Mouse (Mus musculus): Measurements from ENCODE around the gene Pcsk4. TPM values are rescaled to one million over a fixed set of nuclear protein-coding genes. Genes with fewer than 3 reads are reported as not detected.
"Not testable (repeated sequence)": the region's sequence is repeated elsewhere in the genome, so short reads cannot be mapped to it uniquely, and the experiment has no call there.

Gene Pcsk4
- polyA plus RNA-seq, 1 experiment from 2014 or later = 8.5 TPM

GRCm38 (mm10) chr10:80351896-80352295 is 22.6 kb upstream of the Pcsk4 start:
- Histone ChIP-seq H3K9me3 (ENCODE audit: control insufficient read depth, low read length) (no peaks in the 10 kb centered on the region), H3K36me3 (ENCODE audit: control insufficient read depth, insufficient read depth, low read length) (no peaks in the 10 kb centered on the region), H3K9ac (ENCODE audit: low read depth, low read length) (no peak overlapping the region), H3K4me2 (ENCODE audit: low read length) (no peak overlapping the region), H3K27me3 (replicated peaks; ENCODE audit: control insufficient read depth, insufficient read depth, low read length) (peaks cover 64% of the 10 kb centered on the region), H3K4me1 (ENCODE audit: control insufficient read depth, insufficient read depth, low read depth, low read length) (peaks cover 13% of the 10 kb centered on the region), H3K4me3 (ENCODE audit: low read length) (no peak overlapping the region), H3K27ac (ENCODE audit: low read depth, low read length) (no peak overlapping the region)
- 15% methylated on average over 11 of the region's 11 CpGs for WGBS
- no peak for ATAC-seq

DNA sequence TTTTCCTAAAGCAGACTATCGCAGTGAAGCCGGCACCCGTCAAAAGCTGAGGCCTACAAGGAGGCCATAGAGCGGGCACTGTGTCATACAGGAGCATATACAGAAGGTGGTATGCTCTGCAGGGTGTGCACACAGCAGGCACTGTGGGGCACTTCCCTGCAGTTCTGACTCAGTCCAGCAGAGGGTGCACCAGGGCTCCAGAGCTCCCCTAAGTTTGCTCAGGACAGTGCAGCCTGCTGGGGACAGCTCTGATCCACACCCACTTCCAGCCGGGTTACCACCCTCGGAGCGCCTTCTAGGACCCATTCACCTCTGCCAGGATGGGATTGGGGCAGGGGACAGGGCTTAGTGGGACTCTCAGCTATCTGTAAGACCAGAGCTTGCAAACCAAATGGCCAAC is 21.0 kb upstream of the Pcsk4 start:
- Histone ChIP-seq H3K4me1 (ENCODE audit: control insufficient read depth, insufficient read depth, low read depth, low read length) (no peaks in the 10 kb centered on the region; the same call in 1 of the 2 replicates), H3K9ac (ENCODE audit: low read depth, low read length) (no peak overlapping the region), H3K9me3 (ENCODE audit: control insufficient read depth, low read length) (no peaks in the 10 kb centered on the region), H3K27ac (ENCODE audit: low read depth, low read length) (no peak overlapping the region), H3K27me3 (replicated peaks; ENCODE audit: control insufficient read depth, insufficient read depth, low read length) (peaks cover 60% of the 10 kb centered on the region), H3K4me2 (ENCODE audit: low read length) (no peak overlapping the region), H3K36me3 (ENCODE audit: control insufficient read depth, insufficient read depth, low read length) (no peaks in the 10 kb centered on the region), H3K4me3 (ENCODE audit: low read length) (no peak overlapping the region)
- WGBS = 2% methylated on average over 7 of the region's 7 CpGs
- ATAC-seq = 0 out of 2 replicates have a peak, but pooled peaks have one; percentile 65

GRCm38 (mm10) chr10:80348981-80349380 is 19.7 kb upstream of the Pcsk4 start:
- Histone ChIP-seq H3K4me2 (ENCODE audit: low read length) (no peak overlapping the region), H3K27me3 (replicated peaks; ENCODE audit: control insufficient read depth, insufficient read depth, low read length) (peaks cover 65% of the 10 kb centered on the region), H3K9ac (ENCODE audit: low read depth, low read length) (no peak overlapping the region), H3K9me3 (ENCODE audit: control insufficient read depth, low read length) (no peaks in the 10 kb centered on the region), H3K4me1 (ENCODE audit: control insufficient read depth, insufficient read depth, low read depth, low read length) (no peaks in the 10 kb centered on the region; the same call in 1 of the 2 replicates), H3K27ac (ENCODE audit: low read depth, low read length) (no peak overlapping the region), H3K4me3 (ENCODE audit: low read length) (no peak overlapping the region), H3K36me3 (ENCODE audit: control insufficient read depth, insufficient read depth, low read length) (no peaks in the 10 kb centered on the region)
- 14% methylated on average over 26 of the region's 26 CpGs for WGBS
- no peak for ATAC-seq

DNA sequence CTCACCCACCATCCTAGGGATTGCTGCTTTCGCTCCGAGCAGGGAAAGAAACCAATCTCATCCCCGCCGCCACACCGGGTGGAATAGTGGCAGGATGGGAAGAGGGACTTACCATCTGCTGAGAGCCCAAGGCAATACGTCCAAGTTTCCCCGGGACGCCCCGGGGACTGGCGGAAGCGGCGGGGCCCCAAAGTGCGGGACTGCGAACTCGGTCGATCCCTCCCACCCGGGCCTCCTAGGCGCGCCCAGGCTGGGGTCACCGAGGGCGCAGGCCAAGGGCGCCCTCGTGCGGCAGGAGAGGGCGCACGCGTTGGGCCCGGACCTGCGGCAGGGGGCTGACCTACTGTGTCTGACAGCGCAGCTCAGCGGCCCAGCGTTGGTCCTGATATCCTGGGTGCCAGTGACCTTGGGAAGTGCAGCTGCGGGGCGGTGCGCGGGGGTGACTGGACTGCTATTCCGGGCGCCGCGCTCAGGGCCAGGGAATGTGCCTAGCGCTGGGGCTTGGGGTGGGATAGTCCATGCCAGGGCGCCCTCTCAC is 19.0 kb upstream of the Pcsk4 start, which contains the start of gene Adamtsl5:
TSS of gene Adamtsl5 (minus strand) at position 169 of the 538 bp plus-strand sequence.
- H3K9ac ChIP-seq (ENCODE audit: low read depth, low read length) = no peak within 1 kb of the TSS
- peaks cover 4% of the 10 kb centered on the region for H3K4me1 ChIP-seq (ENCODE audit: control insufficient read depth, insufficient read depth, low read depth, low read length)
- ATAC-seq = no peak
- no peaks in the 10 kb centered on the region for H3K36me3 ChIP-seq (ENCODE audit: control insufficient read depth, insufficient read depth, low read length)
- H3K27me3 ChIP-seq (replicated peaks; ENCODE audit: control insufficient read depth, insufficient read depth, low read length) = peaks cover 70% of the 10 kb centered on the region
- no peaks in the 10 kb centered on the region for H3K9me3 ChIP-seq (ENCODE audit: control insufficient read depth, low read length)
- H3K4me2 ChIP-seq (ENCODE audit: low read length) = peak within 1 kb of the TSS; percentile 34
- H3K4me3 ChIP-seq (ENCODE audit: low read length) = peak within 1 kb of the TSS; percentile 19
- WGBS = 0% methylated on average over 39 of the region's 42 CpGs
- no peak within 1 kb of the TSS for H3K27ac ChIP-seq (ENCODE audit: low read depth, low read length)

DNA sequence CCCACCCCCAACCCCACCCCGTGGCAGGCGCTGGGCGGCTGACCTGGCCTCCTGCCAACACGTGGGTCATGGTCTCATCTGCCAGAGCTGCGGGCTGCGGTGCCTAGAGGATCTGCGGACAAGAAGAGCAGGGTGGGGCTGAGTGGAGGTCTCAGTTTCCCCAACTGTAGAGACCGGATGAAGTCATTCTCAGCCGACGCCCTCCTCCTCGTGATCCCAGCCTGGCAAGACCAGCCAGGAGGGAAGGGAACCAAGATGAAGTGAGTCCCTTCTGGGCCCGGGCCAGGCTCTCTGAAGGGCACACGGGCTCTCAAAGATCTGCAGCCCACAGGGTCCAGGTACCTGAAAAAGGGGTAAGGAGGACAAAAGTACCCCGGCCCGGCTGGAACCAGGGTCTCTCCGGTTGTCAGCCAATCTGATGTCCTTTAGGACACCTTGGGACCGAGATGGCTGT is 18.2 kb upstream of the Pcsk4 start:
- WGBS = 12% methylated on average over 17 of the region's 17 CpGs
- H3K27me3 ChIP-seq (replicated peaks; ENCODE audit: control insufficient read depth, insufficient read depth, low read length) = peaks cover 72% of the 10 kb centered on the region
- no peak overlapping the region for H3K9ac ChIP-seq (ENCODE audit: low read depth, low read length)
- ATAC-seq = no peak
- no peak overlapping the region for H3K4me3 ChIP-seq (ENCODE audit: low read length)
- H3K36me3 ChIP-seq (ENCODE audit: control insufficient read depth, insufficient read depth, low read length) = no peaks in the 10 kb centered on the region
- H3K4me1 ChIP-seq (ENCODE audit: control insufficient read depth, insufficient read depth, low read depth, low read length) = peaks cover 12% of the 10 kb centered on the region
- H3K4me2 ChIP-seq (ENCODE audit: low read length) = peak overlapping the region; percentile 34; the same call in 1 of the 2 replicates
- no peaks in the 10 kb centered on the region for H3K9me3 ChIP-seq (ENCODE audit: control insufficient read depth, low read length)
- H3K27ac ChIP-seq (ENCODE audit: low read depth, low read length) = no peak overlapping the region

GRCm38 (mm10) chr10:80345929-80346328 is 16.6 kb upstream of the Pcsk4 start:
- peaks cover 81% of the 10 kb centered on the region for H3K27me3 ChIP-seq (replicated peaks; ENCODE audit: control insufficient read depth, insufficient read depth, low read length)
- WGBS = 81% methylated on average over 5 of the region's 6 CpGs
- not testable (repeated sequence) for H3K36me3 ChIP-seq (ENCODE audit: control insufficient read depth, insufficient read depth, low read length)

DNA sequence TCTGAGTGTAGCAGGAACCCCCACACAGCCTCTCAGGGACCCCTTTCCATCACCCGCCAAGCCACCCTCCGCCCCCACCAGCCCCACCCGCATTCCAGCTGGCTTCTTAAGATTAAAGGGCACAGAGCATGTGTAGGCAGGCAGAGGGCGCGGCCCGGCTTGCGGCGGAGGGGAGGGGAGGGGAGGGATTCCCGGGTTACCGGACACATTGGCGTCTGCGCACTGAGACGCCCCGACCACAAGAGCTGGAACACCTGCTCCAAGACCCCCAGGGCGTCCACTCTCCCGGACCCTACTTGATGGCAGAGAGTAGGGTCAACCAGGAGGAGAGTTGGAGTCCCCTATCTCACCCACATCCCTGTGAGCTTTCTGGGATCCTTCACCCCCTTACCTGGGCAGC is 15.8 kb upstream of the Pcsk4 start:
- no peaks in the 10 kb centered on the region for H3K36me3 ChIP-seq (ENCODE audit: control insufficient read depth, insufficient read depth, low read length)
- H3K27ac ChIP-seq (ENCODE audit: low read depth, low read length) = no peak overlapping the region
- WGBS = 3% methylated on average over 14 of the region's 16 CpGs

More at GRCm38 (mm10) chr10:80345929-80346328, 16.6 kb upstream of the Pcsk4 start:
- H3K4me3 ChIP-seq (ENCODE audit: low read length); H3K9ac ChIP-seq (ENCODE audit: low read depth, low read length); ATAC-seq; H3K4me2 ChIP-seq (ENCODE audit: low read length); H3K9me3 ChIP-seq (ENCODE audit: control insufficient read depth, low read length); H3K27ac ChIP-seq (ENCODE audit: low read depth, low read length): not testable (repeated sequence)
- H3K4me1 ChIP-seq (ENCODE audit: control insufficient read depth, insufficient read depth, low read depth, low read length) = peaks cover 20% of the 10 kb centered on the region

GRCm38 (mm10) chr10:80344131-80344661 is 14.9 kb upstream of the Pcsk4 start:
- no peak for ATAC-seq
- Histone ChIP-seq H3K4me2 (ENCODE audit: low read length) (no peak overlapping the region), H3K4me3 (ENCODE audit: low read length) (no peak overlapping the region), H3K27me3 (replicated peaks; ENCODE audit: control insufficient read depth, insufficient read depth, low read length) (peaks cover 82% of the 10 kb centered on the region), H3K4me1 (ENCODE audit: control insufficient read depth, insufficient read depth, low read depth, low read length) (peaks cover 20% of the 10 kb centered on the region), H3K27ac (ENCODE audit: low read depth, low read length) (no peak overlapping the region), H3K9me3 (ENCODE audit: control insufficient read depth, low read length) (no peaks in the 10 kb centered on the region), H3K9ac (ENCODE audit: low read depth, low read length) (no peak overlapping the region), H3K36me3 (ENCODE audit: control insufficient read depth, insufficient read depth, low read length) (no peaks in the 10 kb centered on the region)
- 35% methylated on average over 9 of the region's 9 CpGs for WGBS

More for the DNA sequence above, 15.8 kb upstream of the Pcsk4 start:
- H3K9me3 ChIP-seq (ENCODE audit: control insufficient read depth, low read length) = no peaks in the 10 kb centered on the region
- ATAC-seq = no peak
- H3K4me2 ChIP-seq (ENCODE audit: low read length) = no peak overlapping the region
- peaks cover 86% of the 10 kb centered on the region for H3K27me3 ChIP-seq (replicated peaks; ENCODE audit: control insufficient read depth, insufficient read depth, low read length)
- peaks cover 20% of the 10 kb centered on the region for H3K4me1 ChIP-seq (ENCODE audit: control insufficient read depth, insufficient read depth, low read depth, low read length)
- H3K9ac ChIP-seq (ENCODE audit: low read depth, low read length) = no peak overlapping the region
- H3K4me3 ChIP-seq (ENCODE audit: low read length) = no peak overlapping the region

- Histone ChIP-seq H3K27ac (ENCODE audit: low read depth, low read length) (no peak overlapping the region), H3K36me3 (ENCODE audit: control insufficient read depth, insufficient read depth, low read length) (no peaks in the 10 kb centered on the region), H3K27me3 (replicated peaks; ENCODE audit: control insufficient read depth, insufficient read depth, low read length) (peaks cover 75% of the 10 kb centered on the region), H3K9me3 (ENCODE audit: control insufficient read depth, low read length) (no peaks in the 10 kb centered on the region), H3K4me3 (ENCODE audit: low read length) (peak overlapping the region; percentile 41), H3K4me1 (ENCODE audit: control insufficient read depth, insufficient read depth, low read depth, low read length) (peaks cover 20% of the 10 kb centered on the region), H3K4me2 (ENCODE audit: low read length) (peak overlapping the region; percentile 68), H3K9ac (ENCODE audit: low read depth, low read length) (peak overlapping the region; percentile 35; the same call in 1 of the 2 replicates)
- 31% methylated on average over 13 of the region's 13 CpGs for WGBS
- ATAC-seq = peak; percentile 16; the same call in 1 of the 2 replicates
Measured at GRCm38 (mm10) chr10:80343425-80343895, 14.2 kb upstream of the Pcsk4 start.
